ENCODE assay signal across 26 mouse cellular contexts in genomic region chr19:10242916-10243315, GRCm38 (mm10). TPM values are rescaled to one million over a fixed set of nuclear protein-coding genes. Genes with fewer than 3 reads are reported as not detected.
DNase-seq lines count a peak whose midpoint lies in the region; ATAC-seq and TF ChIP-seq lines count a peak whose summit lies in the region.
"Had no signal": no experiment of that assay in that cellular context is flagged by ENCODE, and none has a peak within 500 bp of the region (broad histone marks: within the 10 kb centered on the region; RNA-seq: fewer than 3 reads in every experiment).

No protein-coding gene starts in this region.

- H3K9me3 ChIP-seq in heart, embryonic 10.5 days: no peaks in the 10 kb centered on the region
- H3K9me3 ChIP-seq in midbrain, embryonic 10.5 days (replicated peaks): no peaks in the 10 kb centered on the region
- H3K9me3 ChIP-seq in midbrain, postnatal 0 days (ENCODE audit: low read length): no peaks in the 10 kb centered on the region
- H3K9me3 ChIP-seq: embryonic facial prominence, embryonic 15.5 days; forebrain, embryonic 12.5 days; heart, embryonic 13.5 days; neural tube, embryonic 12.5 days had no signal

- 10% methylated on average over 8 of the region's 8 CpGs for WGBS in heart, embryonic 10.5 days
- WGBS in heart, adult 2 months: 35% methylated on average over 8 of the region's 8 CpGs
- WGBS in midbrain, embryonic 10.5 days: 4% methylated on average over 8 of the region's 8 CpGs
- 5% methylated on average over 8 of the region's 8 CpGs for WGBS in midbrain, postnatal 0 days

- no peak for TF ChIP-seq POLR2A in heart, adult 2 months (IDR thresholded peaks at IDR 0.05; ENCODE audit: insufficient read depth, low read depth, low read length)

- peaks cover 62% of the 10 kb centered on the region for H3K4me1 ChIP-seq in heart, embryonic 10.5 days
- H3K4me1 ChIP-seq in heart, adult 2 months (ENCODE audit: control insufficient read depth, insufficient read depth, low read length): no peaks in the 10 kb centered on the region
- peaks cover 46% of the 10 kb centered on the region for H3K4me1 ChIP-seq in midbrain, embryonic 10.5 days
- no peaks in the 10 kb centered on the region for H3K4me1 ChIP-seq in midbrain, postnatal 0 days (ENCODE audit: insufficient read depth, low read length)

- ATAC-seq in midbrain, postnatal 0 days (ENCODE audit: low FRiP score): no peak
- ATAC-seq: activated CD4-positive, CD25-positive, alpha-beta regulatory T cell, adult 4 months; lung, postnatal 0 days; Patski had no signal

- H3K27me3 ChIP-seq in heart, embryonic 10.5 days (ENCODE audit: insufficient read depth, poor library complexity, severe bottlenecking): peaks cover 45% of the 10 kb centered on the region; the same call in 1 of the 2 replicates
- H3K27me3 ChIP-seq in heart, adult 2 months (ENCODE audit: control insufficient read depth, insufficient read depth, low read length): no peaks in the 10 kb centered on the region
- H3K27me3 ChIP-seq in midbrain, embryonic 10.5 days (ENCODE audit: low read depth, poor library complexity, severe bottlenecking): peaks cover 55% of the 10 kb centered on the region
- 0 out of 2 replicates have a peak, but pooled peaks cover 7% of the 10 kb centered on the region for H3K27me3 ChIP-seq in midbrain, postnatal 0 days (ENCODE audit: insufficient read depth, low read length)

- no peak for TF ChIP-seq EP300 in heart, adult 2 months (IDR thresholded peaks at IDR 0.05; ENCODE audit: insufficient read depth, low read depth, low read length)

- no peak overlapping the region for H3K4me2 ChIP-seq in midbrain, postnatal 0 days (ENCODE audit: low read depth, low read length, poor library complexity, severe bottlenecking)
- H3K4me2 ChIP-seq: embryonic facial prominence, embryonic 15.5 days; forebrain, embryonic 12.5 days; heart, embryonic 13.5 days; neural tube, embryonic 12.5 days had no signal

- TF ChIP-seq CTCF in heart, adult 2 months (IDR thresholded peaks at IDR 0.05): no peak
- no peak for TF ChIP-seq CTCF in midbrain, postnatal 0 days (IDR thresholded peaks at IDR 0.05)

- H3K4me3 ChIP-seq in heart, embryonic 10.5 days: no peak overlapping the region
- no peak overlapping the region for H3K4me3 ChIP-seq in heart, adult 2 months
- H3K4me3 ChIP-seq in midbrain, embryonic 10.5 days: no peak overlapping the region; the same call in 1 of the 2 replicates
- no peak overlapping the region for H3K4me3 ChIP-seq in midbrain, postnatal 0 days (ENCODE audit: low read depth, low read length)
- H3K4me3 ChIP-seq: embryonic facial prominence, embryonic 15.5 days; forebrain, embryonic 12.5 days; heart, embryonic 13.5 days; neural tube, embryonic 12.5 days had no signal

- H3K27ac ChIP-seq in heart, embryonic 10.5 days: peak overlapping the region; percentile 54; the same call in 1 of the 2 replicates
- no peak overlapping the region for H3K27ac ChIP-seq in heart, adult 2 months
- H3K27ac ChIP-seq in midbrain, embryonic 10.5 days (replicated peaks): peak overlapping the region; percentile 78
- no peak overlapping the region for H3K27ac ChIP-seq in midbrain, postnatal 0 days (ENCODE audit: low read depth, low read length)
- H3K27ac ChIP-seq: embryonic facial prominence, embryonic 15.5 days; forebrain, embryonic 12.5 days; heart, embryonic 13.5 days; liver, embryonic 14.5 days; neural tube, embryonic 12.5 days; stomach, postnatal 0 days had no signal

- DNase-seq in heart, embryonic 10.5 days (ENCODE audit: low spot score): no peak
- no peak for DNase-seq in heart, adult 2 months
- DNase-seq in midbrain, embryonic 10.5 days (ENCODE audit: low spot score): peak; percentile 45
- DNase-seq in midbrain, postnatal 0 days (ENCODE audit: low spot score): no peak
- DNase-seq in embryo, embryonic 9.5 days (ENCODE audit: extremely low spot score): peak; percentile 65
- peak; percentile 35 for DNase-seq in retina, embryonic 14.5 days (ENCODE audit: low spot score)
- no peak for DNase-seq in kidney, adult 18-20 months
- DNase-seq in adrenal gland, postnatal 4 days (ENCODE audit: low spot score in 2 of 2): no peak
- DNase-seq: adrenal gland, postnatal 25 days; B cell, adult 2 months; cerebellum, postnatal 14 days; gastrocnemius, postnatal 36 days; heart, postnatal 36 days; kidney, adult 9 months; left cerebral cortex, postnatal 4 days; right cerebral cortex, postnatal 25 days had no signal

- H3K9ac ChIP-seq in heart, adult 2 months (ENCODE audit: low read depth, low read length): no peak overlapping the region
- H3K9ac ChIP-seq in midbrain, postnatal 0 days (replicated peaks; ENCODE audit: low read length, poor library complexity, severe bottlenecking): no peak overlapping the region
- H3K9ac ChIP-seq: embryonic facial prominence, embryonic 15.5 days; forebrain, embryonic 12.5 days; heart, embryonic 13.5 days; liver, embryonic 14.5 days; neural tube, embryonic 12.5 days had no signal

- H3K36me3 ChIP-seq in heart, embryonic 10.5 days: no peaks in the 10 kb centered on the region
- no peaks in the 10 kb centered on the region for H3K36me3 ChIP-seq in heart, adult 2 months (ENCODE audit: control insufficient read depth, insufficient read depth, low read length)
- peaks cover 1% of the 10 kb centered on the region; the same call in 1 of the 2 replicates for H3K36me3 ChIP-seq in midbrain, embryonic 10.5 days
- peaks cover 7% of the 10 kb centered on the region; the same call in 1 of the 2 replicates for H3K36me3 ChIP-seq in midbrain, postnatal 0 days (ENCODE audit: insufficient read depth, low read length)
- H3K36me3 ChIP-seq: embryonic facial prominence, embryonic 15.5 days; forebrain, embryonic 12.5 days; heart, embryonic 13.5 days had no signal

- no peaks in the 10 kb centered on the region for H3K79me2 ChIP-seq in heart, adult 2 months (replicated peaks; ENCODE audit: control insufficient read depth, insufficient read depth, low read length)

- intact Hi-C loops in heart, adult 2 months (cut with DNase I): no loop called here

RNA-seq across cellular contexts. Expression of gene Myrf, which starts 2.4 kb away (rescaled TPM):
- polyA plus RNA-seq in heart, embryonic 10.5 days (2016; fragmentation: Nextera tagmentation; extraction: Ambion mirVana): 17.4 and 30.6 TPM in 2 replicates
- total RNA-seq in heart, adult 2 months (2021): 1 to 10 TPM; 3.9 to 4.7 TPM
- polyA plus RNA-seq in heart, adult 2 months (2012; rRNA removed): 6.0 and 6.5 TPM in 2 replicates
- 2.1 and 2.2 TPM in 2 replicates for polyA plus RNA-seq in midbrain, embryonic 10.5 days (2016; fragmentation: Nextera tagmentation; extraction: Ambion mirVana)
- 1.7 and 2.2 TPM in 2 replicates for total RNA-seq in midbrain, postnatal 0 days (2014; rRNA removed)
- 0.91 and 0.94 TPM in 2 replicates for polyA plus RNA-seq in midbrain, postnatal 0 days (2015; fragmentation: Nextera tagmentation; extraction: Ambion mirVana)
- 1 to 10 TPM; 6.2 to 9.1 TPM for total RNA-seq in adrenal gland, postnatal 4 days (2021)
- total RNA-seq: monocyte, adult 5-6 weeks had no signal

RNA-seq across cellular contexts. Expression of gene Fen1, which starts 38.9 kb away (rescaled TPM):
- polyA plus RNA-seq in heart, embryonic 10.5 days (2016; fragmentation: Nextera tagmentation; extraction: Ambion mirVana): 96.5 and 128 TPM in 2 replicates
- total RNA-seq in heart, adult 2 months (2021): 1 to 10 TPM; 3.7 to 4.5 TPM
- 2.9 and 3.8 TPM in 2 replicates for polyA plus RNA-seq in heart, adult 2 months (2012; rRNA removed)
- 165 and 188 TPM in 2 replicates for polyA plus RNA-seq in midbrain, embryonic 10.5 days (2016; fragmentation: Nextera tagmentation; extraction: Ambion mirVana)
- total RNA-seq in midbrain, postnatal 0 days (2014; rRNA removed): 19.8 and 20.9 TPM in 2 replicates
- 20.5 and 21.8 TPM in 2 replicates for polyA plus RNA-seq in midbrain, postnatal 0 days (2015; fragmentation: Nextera tagmentation; extraction: Ambion mirVana)
- total RNA-seq in adrenal gland, postnatal 4 days (2021): 10 to 100 TPM; 32.9 to 35.8 TPM

RNA-seq across cellular contexts. Expression of gene Tmem258, which starts 39.1 kb away (rescaled TPM):
- 384 and 400 TPM in 2 replicates for polyA plus RNA-seq in heart, embryonic 10.5 days (2016; fragmentation: Nextera tagmentation; extraction: Ambion mirVana)
- 100 to 1,000 TPM; 154 to 181 TPM for total RNA-seq in heart, adult 2 months (2021)
- 200 and 205 TPM in 2 replicates for polyA plus RNA-seq in heart, adult 2 months (2012; rRNA removed)
- 351 and 361 TPM in 2 replicates for polyA plus RNA-seq in midbrain, embryonic 10.5 days (2016; fragmentation: Nextera tagmentation; extraction: Ambion mirVana)
- total RNA-seq in midbrain, postnatal 0 days (2014; rRNA removed): 61.4 and 84.7 TPM in 2 replicates
- polyA plus RNA-seq in midbrain, postnatal 0 days (2015; fragmentation: Nextera tagmentation; extraction: Ambion mirVana): 279 and 299 TPM in 2 replicates
- total RNA-seq in adrenal gland, postnatal 4 days (2021): 100 to 1,000 TPM; 161 to 182 TPM

Comparison
In these comparisons a context has a peak if more than half of its experiments do, and no peak if none do; other contexts are left out.
1. DNase-seq: peak in midbrain, embryonic 10.5 days (single experiment), embryo, embryonic 9.5 days (single experiment) and retina, embryonic 14.5 days (single experiment); none in heart, embryonic 10.5 days (single experiment), heart, adult 2 months (0 of 2), midbrain, postnatal 0 days (single experiment), kidney, adult 18-20 months (single experiment) and adrenal gland, postnatal 4 days (0 of 2).
2. H3K27ac ChIP-seq: peak in heart, embryonic 10.5 days (single experiment) and midbrain, embryonic 10.5 days (single experiment); none in heart, adult 2 months (single experiment) and midbrain, postnatal 0 days (single experiment).